Mouse (Mus musculus) embryonic fibroblast, embryonic 13.5 days (primary cell): ENCODE measurements around the gene Llgl2. TPM values are rescaled to one million over a fixed set of nuclear protein-coding genes. Genes with fewer than 3 reads are reported as not detected.
A peak's percentile ranks its signal among the peaks of the same experiment; 100 is the strongest.

ENCODE experiments used
- H3K27ac ChIP-seq: 2 replicates; pipeline ENCODE4 v1.5.1; 2012; ENCODE audit warnings: low read length, control low read depth, inconsistent platforms; ENCODE audit not compliant: insufficient read depth
- H3K4me1 ChIP-seq: 2 replicates; pipeline ENCODE4 v1.6.1; 2011; ENCODE audit warnings: low read length; ENCODE audit not compliant: control insufficient read depth, insufficient read depth
- H3K4me3 ChIP-seq: 2 replicates; pipeline ENCODE4 v1.5.1; 2011; ENCODE audit warnings: mild to moderate bottlenecking, control low read depth, low read length; ENCODE audit not compliant: insufficient read depth
- CTCF ChIP-seq: IDR thresholded peaks from 2 replicates; pipeline ENCODE4 v1.5.1; 2011; ENCODE audit warnings: mild to moderate bottlenecking, control low read depth, low read length, moderate library complexity, borderline replicate concordance; ENCODE audit not compliant: insufficient read depth
- POLR2A ChIP-seq: IDR thresholded peaks from 2 replicates; pipeline ENCODE4 v1.6.1; 2011; ENCODE audit warnings: low read depth, mild to moderate bottlenecking, control low read depth, low read length, moderate library complexity
- polyA plus RNA-seq: library from polyadenylated mRNA; stranded (reverse); fragments of >200 nt; gene quantifications from 2 replicates; pipeline ENCODE4 v1.2.4, GENCODE M21; 2011; ENCODE audit warnings: low read depth; ENCODE audit not compliant: missing spikeins, insufficient read length

The Llgl2 gene
- polyA plus RNA-seq = 3.0 and 3.7 TPM in 2 replicates

GRCm38 (mm10) chr11:115823774-115824740 is at the start of gene Llgl2:
Gene Llgl2 (plus strand): TSS chr11:115824049.
- Histone ChIP-seq H3K4me1 (peaks cover 8% of the 10 kb centered on the region; the same call in 1 of the 2 replicates), H3K27ac (no peak within 1 kb of the TSS), H3K4me3 (peak within 1 kb of the TSS; percentile 54)
- no peak for TF ChIP-seq CTCF
- peak; percentile 74 for TF ChIP-seq POLR2A

GRCm38 (mm10) chr11:115774653-115775052 is 49.2 kb upstream of the Llgl2 start:
- peaks cover 7% of the 10 kb centered on the region; the same call in 1 of the 2 replicates for H3K4me1 ChIP-seq
- TF ChIP-seq POLR2A = no peak
- no peak for TF ChIP-seq CTCF
- no peak overlapping the region for H3K27ac ChIP-seq
- no peak overlapping the region for H3K4me3 ChIP-seq

- Histone ChIP-seq H3K4me1 (peaks cover 7% of the 10 kb centered on the region; the same call in 1 of the 2 replicates), H3K27ac (no peak overlapping the region), H3K4me3 (no peak overlapping the region)
- no peak for TF ChIP-seq POLR2A
- TF ChIP-seq CTCF = no peak
Measured at GRCm38 (mm10) chr11:115775821-115776665, 47.8 kb upstream of the Llgl2 start.

GRCm38 (mm10) chr11:115776954-115777353 is 46.9 kb upstream of the Llgl2 start:
- no peak overlapping the region for H3K27ac ChIP-seq
- H3K4me1 ChIP-seq = peaks cover 7% of the 10 kb centered on the region; the same call in 1 of the 2 replicates
- no peak overlapping the region for H3K4me3 ChIP-seq
- TF ChIP-seq CTCF (no peak), POLR2A (no peak)

- Histone ChIP-seq H3K27ac (no peak overlapping the region), H3K4me3 (no peak overlapping the region), H3K4me1 (peaks cover 7% of the 10 kb centered on the region; the same call in 1 of the 2 replicates)
- no peak for TF ChIP-seq CTCF
- no peak for TF ChIP-seq POLR2A
Measured at GRCm38 (mm10) chr11:115777487-115778335, 46.1 kb upstream of the Llgl2 start.

GRCm38 (mm10) chr11:115779038-115779571 is 44.7 kb upstream of the Llgl2 start:
- Histone ChIP-seq H3K27ac (no peak overlapping the region), H3K4me1 (peaks cover 7% of the 10 kb centered on the region; the same call in 1 of the 2 replicates), H3K4me3 (no peak overlapping the region)
- TF ChIP-seq CTCF (no peak), POLR2A (no peak)

GRCm38 (mm10) chr11:115780141-115781070 is 43.4 kb upstream of the Llgl2 start:
- TF ChIP-seq POLR2A (no peak), CTCF (no peak)
- no peak overlapping the region for H3K4me3 ChIP-seq
- no peak overlapping the region for H3K27ac ChIP-seq
- peaks cover 6% of the 10 kb centered on the region; the same call in 1 of the 2 replicates for H3K4me1 ChIP-seq

GRCm38 (mm10) chr11:115786473-115786872 is 37.4 kb upstream of the Llgl2 start:
- TF ChIP-seq CTCF (no peak), POLR2A (no peak)
- Histone ChIP-seq H3K4me1 (no peaks in the 10 kb centered on the region), H3K4me3 (no peak overlapping the region), H3K27ac (no peak overlapping the region)
